Mouse (Mus musculus): ENCODE measurements around the gene Gpr6. TPM values are rescaled to one million over a fixed set of nuclear protein-coding genes. Genes with fewer than 3 reads are reported as not detected.

Gpr6 gene
- polyA plus RNA-seq, 1 experiment from 2014 or later = not detected

DNA sequence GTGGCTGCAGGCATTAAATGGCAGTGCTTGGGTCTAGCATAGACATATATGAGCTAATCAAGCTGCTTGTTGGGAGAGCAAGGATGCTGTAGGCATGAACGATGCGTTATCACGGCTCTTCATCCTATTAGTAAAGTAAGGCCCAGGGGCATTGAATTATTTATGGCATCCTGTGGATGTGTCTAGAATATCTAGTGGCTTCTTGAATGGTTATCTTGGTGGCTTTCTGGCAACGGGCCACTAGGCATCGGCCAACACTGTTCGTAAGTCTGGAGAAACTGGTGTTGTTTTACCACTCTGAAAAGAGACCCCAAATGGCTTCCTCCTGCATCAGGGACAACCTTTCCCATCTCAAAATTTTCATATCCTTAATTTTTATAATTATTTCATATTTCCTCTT, 33.6 kb downstream of the Gpr6 start:
- Histone ChIP-seq H3K36me3 (no peaks in the 10 kb centered on the region), H3K4me1 (no peaks in the 10 kb centered on the region), H3K9ac (no peak overlapping the region), H3K4me3 (no peak overlapping the region), H3K4me2 (replicated peaks) (no peak overlapping the region), H3K27ac (no peak overlapping the region), H3K27me3 (no peaks in the 10 kb centered on the region), H3K9me3 (no peaks in the 10 kb centered on the region)
- ATAC-seq (ENCODE audit: low FRiP score, low read depth) = no peak
- WGBS = 89% methylated on average over 6 of the region's 6 CpGs

GRCm38 (mm10) chr10:41037722-41038121, 34.4 kb downstream of the Gpr6 start:
- WGBS = 69% methylated on average over 8 of the region's 8 CpGs
- H3K27ac ChIP-seq = no peak overlapping the region

DNA sequence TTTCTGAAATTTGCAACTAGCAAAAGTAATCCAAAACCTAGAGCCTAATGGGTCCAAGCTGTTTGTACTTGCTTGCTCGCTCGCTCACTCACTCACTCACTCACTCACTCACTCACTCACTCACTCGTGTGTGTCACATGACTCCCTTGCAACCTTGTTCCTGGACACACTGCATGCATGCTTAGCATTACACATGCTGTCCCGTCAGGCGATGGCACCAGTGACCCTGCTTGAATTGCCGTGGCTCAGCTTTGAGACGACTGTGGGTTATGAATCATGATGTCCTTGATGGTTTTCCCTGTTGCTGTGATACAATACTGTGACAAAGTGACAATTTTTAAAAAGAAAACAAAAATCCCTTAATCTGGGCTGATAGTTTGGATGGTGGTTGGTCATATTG, 39.3 kb downstream of the Gpr6 start:
- no peaks in the 10 kb centered on the region for H3K36me3 ChIP-seq
- no peaks in the 10 kb centered on the region for H3K4me1 ChIP-seq
- no peak overlapping the region for H3K4me2 ChIP-seq (replicated peaks)
- no peak overlapping the region for H3K27ac ChIP-seq
- 79% methylated on average over 7 of the region's 7 CpGs for WGBS
- H3K27me3 ChIP-seq = no peaks in the 10 kb centered on the region
- ATAC-seq (ENCODE audit: low FRiP score, low read depth) = no peak
- H3K9ac ChIP-seq = no peak overlapping the region
- H3K9me3 ChIP-seq = no peaks in the 10 kb centered on the region
- H3K4me3 ChIP-seq = no peak overlapping the region

More at GRCm38 (mm10) chr10:41037722-41038121, 34.4 kb downstream of the Gpr6 start:
- Histone ChIP-seq H3K4me2 (replicated peaks) (no peak overlapping the region), H3K36me3 (no peaks in the 10 kb centered on the region), H3K9ac (no peak overlapping the region), H3K9me3 (no peaks in the 10 kb centered on the region), H3K4me3 (no peak overlapping the region), H3K27me3 (no peaks in the 10 kb centered on the region), H3K4me1 (no peaks in the 10 kb centered on the region)
- ATAC-seq (ENCODE audit: low FRiP score, low read depth) = no peak

GRCm38 (mm10) chr10:41024860-41025259, 47.2 kb downstream of the Gpr6 start:
- no peak overlapping the region for H3K4me2 ChIP-seq (replicated peaks)
- no peaks in the 10 kb centered on the region for H3K27me3 ChIP-seq
- WGBS = 36% methylated on average over 1 of the region's 1 CpGs
- H3K27ac ChIP-seq = no peak overlapping the region
- H3K9ac ChIP-seq = no peak overlapping the region
- H3K4me3 ChIP-seq = no peak overlapping the region
- no peaks in the 10 kb centered on the region for H3K4me1 ChIP-seq
- ATAC-seq (ENCODE audit: low FRiP score, low read depth) = no peak
- no peaks in the 10 kb centered on the region for H3K36me3 ChIP-seq
- H3K9me3 ChIP-seq = no peaks in the 10 kb centered on the region

- no peaks in the 10 kb centered on the region for H3K36me3 ChIP-seq
- H3K9me3 ChIP-seq = no peaks in the 10 kb centered on the region
- no peak overlapping the region for H3K9ac ChIP-seq
- H3K4me2 ChIP-seq (replicated peaks) = no peak overlapping the region
- WGBS = 40% methylated on average over 1 of the region's 1 CpGs
- H3K27ac ChIP-seq = no peak overlapping the region
- no peak overlapping the region for H3K4me3 ChIP-seq
- no peaks in the 10 kb centered on the region for H3K4me1 ChIP-seq
- H3K27me3 ChIP-seq = no peaks in the 10 kb centered on the region
- no peak for ATAC-seq (ENCODE audit: low FRiP score, low read depth)
Observed at GRCm38 (mm10) chr10:41024406-41024805, 47.7 kb downstream of the Gpr6 start.

GRCm38 (mm10) chr10:41022226-41022625, 49.9 kb downstream of the Gpr6 start:
- WGBS = 96% methylated on average over 4 of the region's 4 CpGs
- Histone ChIP-seq H3K27ac (no peak overlapping the region), H3K4me3 (no peak overlapping the region), H3K9ac (no peak overlapping the region), H3K4me1 (no peaks in the 10 kb centered on the region), H3K4me2 (replicated peaks) (no peak overlapping the region), H3K9me3 (no peaks in the 10 kb centered on the region), H3K27me3 (no peaks in the 10 kb centered on the region), H3K36me3 (no peaks in the 10 kb centered on the region)
- ATAC-seq (ENCODE audit: low FRiP score, low read depth) = no peak

Other genes with a start within 250 kb of the Gpr6 start
- 36.0 and 37.0 TPM in 2 replicates for gene Cdc40, start 189.0 kb downstream of the Gpr6 start, polyA plus RNA-seq (2015; fragmentation: Nextera tagmentation; extraction: Ambion mirVana)
- gene Wasf1, start 188.8 kb downstream of the Gpr6 start, polyA plus RNA-seq (2015; fragmentation: Nextera tagmentation; extraction: Ambion mirVana) = 27.2 and 29.7 TPM in 2 replicates
- 14.9 and 16.0 TPM in 2 replicates for gene Fig4, start 231.0 kb upstream of the Gpr6 start, polyA plus RNA-seq (2015; fragmentation: Nextera tagmentation; extraction: Ambion mirVana)
- not detected in 2 replicates for gene Ak9, start 231.7 kb upstream of the Gpr6 start, polyA plus RNA-seq (2015; fragmentation: Nextera tagmentation; extraction: Ambion mirVana)